27 mouse cellular contexts compared by ENCODE assay signal in genomic region chr12:40102359-40102758, GRCm38 (mm10). TPM values are rescaled to one million over a fixed set of nuclear protein-coding genes. Genes with fewer than 3 reads are reported as not detected.
DNase-seq lines count a peak whose midpoint lies in the region; ATAC-seq and TF ChIP-seq lines count a peak whose summit lies in the region.
"Had no signal": no experiment of that assay in that cellular context is flagged by ENCODE, and none has a peak within 500 bp of the region (broad histone marks: within the 10 kb centered on the region; RNA-seq: fewer than 3 reads in every experiment).

No protein-coding gene starts in this region.

- no peaks in the 10 kb centered on the region; the same call in 1 of the 2 replicates for H3K9me3 ChIP-seq in MEL (replicated peaks; ENCODE audit: insufficient read depth, low read length)
- H3K9me3 ChIP-seq in neural tube, embryonic 15.5 days (replicated peaks): no peaks in the 10 kb centered on the region
- H3K9me3 ChIP-seq in kidney, embryonic 14.5 days (ENCODE audit: control insufficient read depth, low read length): no peaks in the 10 kb centered on the region
- H3K9me3 ChIP-seq: embryonic facial prominence, embryonic 12.5 days; embryonic facial prominence, embryonic 15.5 days; forebrain, embryonic 12.5 days; forebrain, embryonic 15.5 days; hindbrain, embryonic 10.5 days; hindbrain, embryonic 13.5 days had no signal

- no peak overlapping the region for H3K4me3 ChIP-seq in MEL (ENCODE audit: control insufficient read depth in 1 of 2, insufficient read depth in 1 of 2, low read depth in 2 of 2, low read length in 2 of 2)
- no peak overlapping the region for H3K4me3 ChIP-seq in neural tube, embryonic 15.5 days (replicated peaks)
- H3K4me3 ChIP-seq in kidney, embryonic 14.5 days (ENCODE audit: low read length): no peak overlapping the region
- H3K4me3 ChIP-seq: embryonic facial prominence, embryonic 12.5 days; embryonic facial prominence, embryonic 15.5 days; erythroblast, embryonic 14.5 days; forebrain, embryonic 12.5 days; forebrain, embryonic 15.5 days; hindbrain, embryonic 10.5 days; hindbrain, embryonic 13.5 days had no signal

- peak; percentile 71 for ATAC-seq in granulocyte monocyte progenitor cell, adult 5-6 weeks (replicated peaks; ENCODE audit: poor library complexity, severe bottlenecking)
- ATAC-seq in megakaryocyte progenitor cell, adult 5-6 weeks (replicated peaks; ENCODE audit: poor library complexity): peak; percentile 83
- ATAC-seq in neural tube, embryonic 15.5 days (ENCODE audit: low FRiP score): no peak
- ATAC-seq in kidney, embryonic 14.5 days (ENCODE audit: low FRiP score, low TSS enrichment): no peak
- ATAC-seq: CD4-positive, CD25-positive, alpha-beta regulatory T cell, adult 4 months; forebrain, embryonic 15.5 days; hindbrain, postnatal 0 days; inflammation-experienced regulatory T-cells, adult 6 months; intestine, embryonic 16.5 days; Patski had no signal

- H3K79me2 ChIP-seq in MEL (ENCODE audit: control insufficient read depth, insufficient read depth, low read length, poor library complexity): no peaks in the 10 kb centered on the region

- H3K27me3 ChIP-seq in MEL (ENCODE audit: control insufficient read depth in 1 of 2, insufficient read depth in 2 of 2, low read length in 2 of 2): no peaks in the 10 kb centered on the region
- H3K27me3 ChIP-seq in neural tube, embryonic 15.5 days (replicated peaks): no peaks in the 10 kb centered on the region
- no peaks in the 10 kb centered on the region for H3K27me3 ChIP-seq in kidney, embryonic 14.5 days (ENCODE audit: control insufficient read depth, insufficient read depth, low read length)
- H3K27me3 ChIP-seq: embryonic facial prominence, embryonic 12.5 days; embryonic facial prominence, embryonic 15.5 days; forebrain, embryonic 12.5 days; forebrain, embryonic 15.5 days; hindbrain, embryonic 13.5 days; Patski had no signal

- TF ChIP-seq EP300 in MEL (IDR thresholded peaks at IDR 0.05; ENCODE audit: low read depth in 1 of 2, low read length in 2 of 2): peak; percentile 95 to 99

- intact Hi-C loops in gastrocnemius, postnatal 14 days (cut with DNase I; ENCODE audit: low total_unique reads): no loop called here

- DNase-seq in MEL (ENCODE audit: low read depth, low spot score): peak; percentile 81
- DNase-seq in gastrocnemius, postnatal 14 days: no peak
- no peak for DNase-seq in adrenal gland, postnatal 25 days
- DNase-seq: adrenal gland, postnatal 10 days; cerebellum, adult 11 months; cerebellum, adult 2 months; cerebellum, adult 9-11 months; gastrocnemius, postnatal 36 days; heart, adult 11 months had no signal

- H3K36me3 ChIP-seq in MEL (ENCODE audit: control insufficient read depth in 1 of 2, insufficient read depth in 2 of 2, low read length in 2 of 2): peaks cover 0 to 37% of the 10 kb centered on the region in 2 experiments; a peak in 2 of 4 replicates
- no peaks in the 10 kb centered on the region for H3K36me3 ChIP-seq in neural tube, embryonic 15.5 days
- no peaks in the 10 kb centered on the region for H3K36me3 ChIP-seq in kidney, embryonic 14.5 days (ENCODE audit: control insufficient read depth, insufficient read depth, low read length)
- H3K36me3 ChIP-seq: embryonic facial prominence, embryonic 12.5 days; embryonic facial prominence, embryonic 15.5 days; forebrain, embryonic 12.5 days; forebrain, embryonic 15.5 days; hindbrain, embryonic 10.5 days; hindbrain, embryonic 13.5 days had no signal

- no peak for TF ChIP-seq POLR2A in MEL (IDR thresholded peaks at IDR 0.05; ENCODE audit: control insufficient read depth in 1 of 2, insufficient read depth in 1 of 2, low read depth in 1 of 2, low read length in 2 of 2, poor library complexity in 1 of 2)

- 94% methylated on average over 2 of the region's 2 CpGs for WGBS in neural tube, embryonic 15.5 days
- 95% methylated on average over 2 of the region's 2 CpGs for WGBS in kidney, embryonic 14.5 days

- no peak for TF ChIP-seq RAD21 in MEL (IDR thresholded peaks at IDR 0.05; ENCODE audit: low read depth, low read length)

- H3K27ac ChIP-seq in MEL (ENCODE audit: control insufficient read depth, low read depth, low read length): peak overlapping the region; percentile 92
- H3K27ac ChIP-seq in neural tube, embryonic 15.5 days (replicated peaks): no peak overlapping the region
- H3K27ac ChIP-seq in kidney, embryonic 14.5 days (ENCODE audit: low read depth, low read length): no peak overlapping the region
- H3K27ac ChIP-seq: embryonic facial prominence, embryonic 12.5 days; embryonic facial prominence, embryonic 15.5 days; forebrain, embryonic 12.5 days; forebrain, embryonic 15.5 days; hindbrain, embryonic 10.5 days; hindbrain, embryonic 13.5 days; hindbrain, postnatal 0 days had no signal

- H3K4me1 ChIP-seq in MEL (ENCODE audit: control insufficient read depth in 1 of 2, insufficient read depth in 2 of 2, low read length in 2 of 2): peaks cover 16 to 32% of the 10 kb centered on the region in 2 experiments
- no peaks in the 10 kb centered on the region for H3K4me1 ChIP-seq in neural tube, embryonic 15.5 days
- 0 out of 2 replicates have a peak, but pooled peaks cover 4% of the 10 kb centered on the region for H3K4me1 ChIP-seq in kidney, embryonic 14.5 days (ENCODE audit: control insufficient read depth, insufficient read depth, low read length)
- H3K4me1 ChIP-seq: embryonic facial prominence, embryonic 12.5 days; embryonic facial prominence, embryonic 15.5 days; forebrain, embryonic 12.5 days; forebrain, embryonic 15.5 days; hindbrain, embryonic 10.5 days; hindbrain, embryonic 13.5 days had no signal

- no peak for TF ChIP-seq CTCF in MEL (IDR thresholded peaks at IDR 0.05 in 2 of 3, conservative IDR thresholded peaks at IDR 0.05 in 1 of 3; ENCODE audit: control insufficient read depth in 1 of 3, insufficient read depth in 1 of 3, low read depth in 2 of 3, low read length in 3 of 3, poor library complexity in 1 of 3, severe bottlenecking in 1 of 3)

- peak overlapping the region; percentile 23; the same call in 1 of the 2 replicates for H3K9ac ChIP-seq in MEL (ENCODE audit: control insufficient read depth, low read depth, low read length, poor library complexity, severe bottlenecking)
- H3K9ac ChIP-seq in neural tube, embryonic 15.5 days (replicated peaks): no peak overlapping the region
- H3K9ac ChIP-seq in kidney, embryonic 14.5 days (ENCODE audit: low read depth, low read length): no peak overlapping the region
- H3K9ac ChIP-seq: embryonic facial prominence, embryonic 12.5 days; embryonic facial prominence, embryonic 15.5 days; forebrain, embryonic 12.5 days; forebrain, embryonic 15.5 days; hindbrain, embryonic 13.5 days had no signal

- no peak overlapping the region for H3K4me2 ChIP-seq in neural tube, embryonic 15.5 days
- no peak overlapping the region for H3K4me2 ChIP-seq in kidney, embryonic 14.5 days (replicated peaks; ENCODE audit: low read depth, low read length)
- H3K4me2 ChIP-seq: embryonic facial prominence, embryonic 12.5 days; embryonic facial prominence, embryonic 15.5 days; forebrain, embryonic 12.5 days; forebrain, embryonic 15.5 days; heart, embryonic 11.5 days; hindbrain, embryonic 13.5 days had no signal

TF ChIP-seq in MEL, 35 proteins besides CTCF, POLR2A, EP300 and RAD21 (continues in another document):
- TF ChIP-seq TBP (IDR thresholded peaks at IDR 0.05; ENCODE audit: low read depth, low read length) (no peak), MYC (IDR thresholded peaks at IDR 0.05; ENCODE audit: low read depth, low read length) (peak; percentile 62; the same call in 1 of the 2 replicates), ZKSCAN1 (IDR thresholded peaks at IDR 0.05; ENCODE audit: low read depth, low read length) (no peak), ZC3H11A (IDR thresholded peaks at IDR 0.05; ENCODE audit: low read depth, low read length) (no peak), USF1 (IDR thresholded peaks at IDR 0.05; ENCODE audit: low read depth, low read length) (no peak), ZMIZ1 (IDR thresholded peaks at IDR 0.05; ENCODE audit: low read depth, low read length) (no peak), USF2 (IDR thresholded peaks at IDR 0.05; ENCODE audit: borderline replicate concordance in 1 of 2, insufficient read depth in 1 of 2, low read depth in 1 of 2, low read length in 2 of 2) (no peak), MAFK (IDR thresholded peaks at IDR 0.05; ENCODE audit: borderline replicate concordance, low read depth, low read length) (peak; percentile 73; the same call in 1 of the 2 replicates), MXI1 (IDR thresholded peaks at IDR 0.05; ENCODE audit: low read depth, low read length) (peak; percentile 39; the same call in 1 of the 2 replicates), MEF2A (IDR thresholded peaks at IDR 0.05; ENCODE audit: extremely low read depth, insufficient replicate concordance, low read depth, low read length, poor library complexity, severe bottlenecking) (peak; percentile 62; the same call in 1 of the 2 replicates), TAL1 (IDR thresholded peaks at IDR 0.05; ENCODE audit: low read length) (no peak), POLR2AphosphoS2 (IDR thresholded peaks at IDR 0.05; ENCODE audit: low read length) (no peak), SIN3A (IDR thresholded peaks at IDR 0.05; ENCODE audit: low read length) (peak; percentile 88), ETS1 (IDR thresholded peaks at IDR 0.05; ENCODE audit: low read depth, low read length) (peak; percentile 94), MAZ (IDR thresholded peaks at IDR 0.05; ENCODE audit: low read depth, low read length) (no peak), UBTF (IDR thresholded peaks at IDR 0.05; ENCODE audit: borderline replicate concordance, insufficient read depth, low read depth, low read length) (no peak), ZNF384 (IDR thresholded peaks at IDR 0.05; ENCODE audit: low read depth, low read length) (peak; percentile 88), ELF1 (IDR thresholded peaks at IDR 0.05; ENCODE audit: low read depth, low read length) (no peak), CHD1 (IDR thresholded peaks at IDR 0.05; ENCODE audit: low read depth, low read length) (no peak), E2F4 (IDR thresholded peaks at IDR 0.05; ENCODE audit: borderline replicate concordance, low read depth, low read length) (no peak)

RNA-seq across cellular contexts. Expression of gene Scin, which starts 31.7 kb away (rescaled TPM):
- 0.04 and 0.07 TPM in 2 replicates for total RNA-seq in MEL (2012; rRNA removed)
- under 1 TPM in 1 of 2 experiments, not detected in 1; 0.03 TPM for polyA plus RNA-seq in MEL (2012; ENCODE audit: insufficient read depth in 1 of 2, insufficient read length in 2 of 2, low read depth in 1 of 2, low replicate concordance in 2 of 2, missing spikeins in 1 of 2)
- 1.7 and 6.1 TPM in 2 replicates for total RNA-seq in granulocyte monocyte progenitor cell, adult 5-6 weeks (2014; fragmentation: Nextera tagmentation)
- total RNA-seq in granulocyte monocyte progenitor cell, adult 5-6 weeks (2017): 1.4 and 1.5 TPM in 2 replicates
- 1.8 and 2.9 TPM in 2 replicates for total RNA-seq in megakaryocyte progenitor cell, adult 5-6 weeks (2015)
- total RNA-seq in megakaryocyte progenitor cell, adult 5-6 weeks (2017): 3.2 and 4.6 TPM in 2 replicates
- under 1 TPM; 0.64 to 0.74 TPM for total RNA-seq in gastrocnemius, postnatal 14 days (2021)
- polyA plus RNA-seq in neural tube, embryonic 15.5 days (2015; fragmentation: Nextera tagmentation; extraction: Ambion mirVana): 0.47 and 8.4 TPM in 2 replicates
- polyA plus RNA-seq in kidney, embryonic 14.5 days (2014; fragmentation: Nextera tagmentation; extraction: Ambion mirVana): 5.2 and 8.4 TPM in 2 replicates
- 1.2 and 1.6 TPM in 2 replicates for total RNA-seq in adrenal gland, postnatal 25 days (2021)
- total RNA-seq: hindbrain, postnatal 0 days had no signal
- polyA plus RNA-seq: C2C12; forebrain, embryonic 15.5 days had no signal

Comparison
In these comparisons a context has a peak if more than half of its experiments do, and no peak if none do; other contexts are left out.
1. ATAC-seq: peak in granulocyte monocyte progenitor cell, adult 5-6 weeks (single experiment) and megakaryocyte progenitor cell, adult 5-6 weeks (single experiment); none in neural tube, embryonic 15.5 days (single experiment) and kidney, embryonic 14.5 days (single experiment).